Mouse (Mus musculus) c-Kit-positive CD71-positive TER-119-negative erythroid progenitor cells, embryonic 14.5 days (primary cell): ENCODE measurements around the gene Gpx3.
"Not testable (repeated sequence)": the region's sequence is repeated elsewhere in the genome, so short reads cannot be mapped to it uniquely, and the experiment has no call there.

ENCODE experiments used
- DNase-seq: peaks from one replicate; pipeline ENCODE4 v3.0.0-alpha.2; 2013; ENCODE audit warnings: low read depth

Gene Gpx3

DNA sequence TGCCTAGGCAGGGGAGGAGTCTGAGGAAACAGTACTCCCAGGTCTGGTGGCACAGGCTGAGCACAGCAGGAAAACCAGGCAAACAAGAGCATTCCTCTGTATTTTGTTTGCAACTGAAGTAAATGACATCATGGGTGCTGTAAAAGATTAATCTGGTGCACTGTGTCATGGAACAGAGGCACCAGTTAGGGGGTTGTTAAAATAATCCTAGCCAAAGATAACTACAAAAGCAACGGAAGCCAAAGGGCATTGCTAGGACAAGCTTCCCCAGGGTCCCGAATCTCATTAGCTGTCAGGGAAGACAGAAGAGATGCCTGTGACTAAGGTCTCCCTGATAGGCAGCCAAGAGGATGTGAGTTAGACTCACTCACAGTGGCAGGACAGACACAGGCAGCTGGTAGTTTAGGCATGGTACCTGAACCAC lies 21.2 kb upstream of the Gpx3 start:
- no peak for DNase-seq

DNA sequence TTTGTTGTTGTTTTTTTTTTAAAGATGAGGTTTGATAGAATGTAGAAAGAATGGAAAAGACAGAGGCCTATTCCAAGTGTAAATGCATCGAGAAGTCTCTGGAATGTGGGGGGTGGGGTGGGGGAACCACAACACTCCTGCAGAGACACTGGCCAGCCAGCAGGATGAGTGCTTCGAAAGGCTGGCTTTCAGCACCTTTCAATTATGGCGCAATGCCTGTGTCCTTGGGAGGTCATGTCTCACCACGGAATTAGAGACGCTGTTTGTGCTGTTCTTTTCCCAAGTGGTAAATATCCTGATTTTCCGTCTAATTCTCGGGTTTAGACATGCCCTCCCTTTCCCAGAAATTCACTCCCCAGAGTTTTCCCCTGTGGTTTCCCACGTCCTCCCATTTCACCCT lies 19.6 kb upstream of the Gpx3 start:
- DNase-seq: no peak

DNA sequence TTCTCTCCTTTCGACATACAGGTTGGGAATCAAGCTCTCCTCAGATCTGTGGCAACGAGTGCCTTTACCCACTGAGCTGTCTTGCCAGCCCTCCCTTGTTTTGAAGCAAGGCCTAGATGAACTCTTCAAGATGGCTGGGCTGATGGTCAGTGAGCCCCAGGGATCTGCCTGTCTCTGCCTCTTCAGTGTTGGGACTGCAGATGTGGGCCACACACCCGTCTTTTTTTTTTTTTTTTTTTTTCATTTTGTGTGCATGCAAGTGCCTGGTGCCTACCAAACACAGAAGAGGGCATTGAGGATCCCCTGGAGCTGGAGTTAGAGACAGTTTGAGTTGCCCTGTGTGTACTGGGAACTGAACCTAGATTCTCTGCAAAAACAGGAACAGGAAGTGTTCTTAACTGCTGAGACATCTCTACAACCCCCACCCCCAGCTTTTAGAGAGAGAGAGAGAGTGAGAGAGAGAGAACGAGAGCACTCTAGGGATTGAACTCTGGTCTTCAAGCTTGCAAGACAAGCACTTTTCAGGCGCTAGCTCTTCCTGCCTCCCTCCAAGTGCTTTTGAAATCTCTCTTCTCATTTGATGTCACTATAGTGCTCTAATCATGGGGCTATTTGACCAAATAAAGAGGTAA lies 17.9 kb upstream of the Gpx3 start:
- no peak for DNase-seq

DNA sequence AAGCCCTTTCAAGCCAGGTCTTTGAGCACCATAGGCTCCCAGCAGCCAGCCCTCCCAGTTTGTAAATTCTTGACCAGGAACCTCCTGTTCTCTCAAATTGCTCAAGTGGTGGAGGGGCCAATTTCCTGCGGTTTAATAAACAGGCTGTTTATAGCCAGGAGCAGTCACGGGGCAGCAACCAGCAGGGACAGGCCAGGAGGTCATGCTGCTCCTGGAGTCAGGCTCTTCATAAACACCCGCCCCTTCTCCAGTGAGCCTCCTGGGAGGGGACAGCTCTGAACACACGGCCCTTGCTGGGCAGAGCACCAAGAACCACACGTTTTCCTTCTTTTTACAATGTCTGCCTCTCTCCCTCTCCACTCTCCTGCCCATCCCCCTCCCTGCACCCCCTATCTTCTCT lies 17.3 kb upstream of the Gpx3 start:
- no peak for DNase-seq

DNA sequence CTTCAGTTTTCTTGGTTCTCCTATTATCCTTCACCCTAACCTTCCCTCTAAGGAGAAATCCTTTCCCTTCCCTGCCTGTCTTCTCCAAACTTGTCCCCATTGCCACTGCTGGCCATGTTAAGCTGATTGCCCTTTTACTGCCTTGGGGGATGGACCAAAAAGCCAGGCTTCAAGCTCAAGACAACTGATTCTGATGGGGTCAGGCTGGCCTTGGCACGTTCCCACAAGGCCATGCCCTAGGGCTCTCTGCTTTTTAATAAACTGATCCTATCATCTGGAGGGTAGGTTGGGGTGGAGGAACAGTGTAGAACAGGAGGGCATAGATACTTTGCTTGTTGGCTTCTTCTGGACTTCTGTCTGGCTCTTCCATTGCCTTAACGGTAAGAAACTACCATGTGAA lies 16.8 kb upstream of the Gpx3 start:
- no peak for DNase-seq

DNA sequence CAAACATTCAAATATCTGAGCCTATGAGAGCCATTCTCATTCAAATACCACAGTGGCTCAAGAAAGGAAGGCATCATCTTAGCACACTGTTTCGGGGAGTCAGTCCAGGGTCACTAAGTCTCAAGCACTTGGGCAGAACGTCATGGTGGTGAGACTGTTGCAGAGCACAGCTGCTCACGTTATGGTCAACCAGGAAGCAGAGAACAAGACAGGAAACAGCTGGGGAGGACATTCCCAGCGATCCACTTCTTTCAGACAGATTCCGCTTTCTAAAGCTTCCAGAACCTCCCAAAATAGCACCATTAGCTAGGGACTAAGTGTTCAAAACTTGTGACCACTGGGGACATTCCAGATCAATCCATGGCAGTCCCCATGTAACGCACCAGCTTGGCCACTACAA lies 14.3 kb upstream of the Gpx3 start:
- DNase-seq: no peak

DNA sequence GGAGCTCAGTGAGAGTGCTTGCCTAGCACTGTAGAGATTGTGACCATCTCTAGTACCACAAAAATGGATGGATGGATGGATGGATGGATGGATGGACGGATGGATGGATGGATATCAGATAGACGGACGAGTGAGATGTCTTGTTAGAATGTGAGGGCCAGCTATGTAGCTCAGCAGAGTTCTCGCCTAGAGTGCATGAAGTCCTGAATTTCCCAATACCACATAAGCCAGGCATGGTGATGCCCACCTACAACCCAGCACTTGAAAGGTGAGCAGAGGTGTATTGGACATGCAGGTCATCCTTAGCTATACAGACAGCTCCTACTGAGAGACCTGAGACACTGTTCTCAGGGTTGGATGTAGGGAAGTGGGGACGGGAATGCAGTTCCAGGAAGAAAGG lies 10.9 kb upstream of the Gpx3 start:
- no peak for DNase-seq

DNA sequence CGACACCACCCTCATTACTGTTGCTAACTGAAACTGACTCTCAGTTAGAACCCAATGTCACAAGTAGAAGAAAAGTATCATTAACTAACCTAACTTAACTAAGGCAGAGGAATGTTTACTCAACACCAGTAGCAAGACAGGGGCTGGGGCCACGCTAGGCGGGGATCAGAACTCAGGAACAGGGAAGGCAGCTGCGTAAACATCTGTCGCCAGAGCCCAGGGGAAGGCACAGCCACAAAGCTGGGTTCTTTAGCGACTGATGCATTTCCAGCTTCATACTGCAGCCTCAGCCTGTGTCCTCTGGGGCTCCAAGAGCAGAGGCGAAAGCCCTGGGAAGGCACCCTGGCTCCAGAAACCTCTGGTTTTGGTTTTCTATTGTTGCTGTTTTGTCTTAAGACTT lies 10.2 kb upstream of the Gpx3 start:
- DNase-seq: no peak

DNA sequence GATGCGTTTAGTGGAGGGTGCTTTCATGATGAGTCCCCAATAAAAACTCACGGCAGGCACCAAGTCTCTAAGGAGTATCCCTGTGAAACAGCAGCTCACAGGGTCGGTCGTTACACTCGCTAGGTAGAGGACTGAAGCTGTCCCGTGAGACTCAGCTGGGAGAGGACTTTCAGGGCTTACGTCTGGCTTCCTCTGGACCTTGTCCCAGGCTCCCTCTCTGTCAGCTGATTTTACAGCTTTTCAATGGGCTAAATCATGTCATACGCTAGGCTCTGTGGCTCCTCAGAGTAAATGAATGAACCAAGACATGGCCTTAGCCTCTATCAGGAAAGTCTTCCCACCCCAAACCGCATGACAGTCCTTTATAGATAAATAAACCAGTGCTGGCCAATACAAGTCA lies 7.7 kb upstream of the Gpx3 start:
- DNase-seq: no peak

DNA sequence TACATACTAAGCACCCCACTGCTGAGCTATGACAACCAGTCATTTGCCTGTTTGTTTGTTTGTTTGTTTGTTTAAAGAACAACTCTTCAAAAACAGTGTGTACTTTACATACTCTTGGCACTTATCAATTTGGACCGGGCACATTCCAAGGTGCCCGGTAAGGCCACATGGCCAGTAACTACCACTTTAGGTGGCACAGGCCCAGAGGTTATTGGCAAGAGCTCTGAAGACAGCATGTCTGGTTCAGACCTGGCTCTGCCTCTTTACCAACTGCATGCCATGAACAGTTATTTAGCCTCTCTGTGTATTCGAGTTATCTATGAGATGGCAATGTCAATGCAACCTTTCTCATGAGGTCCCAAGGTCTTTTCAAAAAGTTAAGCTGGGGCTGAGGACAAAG lies 5.6 kb upstream of the Gpx3 start:
- not testable (repeated sequence) for DNase-seq

DNA sequence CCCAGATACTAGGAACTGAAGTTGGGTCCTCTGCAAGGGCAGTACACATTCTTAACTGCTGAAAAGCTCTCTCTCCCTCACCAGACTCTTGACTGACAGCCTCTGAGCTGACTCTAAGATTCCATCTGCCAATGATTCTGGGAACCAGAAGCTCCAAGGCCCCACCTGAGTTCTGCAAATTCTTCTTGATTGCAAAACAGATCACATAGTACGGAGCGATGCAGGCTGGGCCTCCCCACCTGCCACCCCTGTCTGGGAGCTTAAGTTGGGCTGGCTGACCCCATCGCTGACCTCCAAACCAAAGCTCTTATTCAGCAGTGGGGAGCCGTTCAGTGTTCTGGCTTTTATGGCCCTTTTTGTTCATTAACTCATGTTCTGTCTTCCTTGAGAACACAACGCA lies 4.8 kb upstream of the Gpx3 start:
- DNase-seq: no peak

DNA sequence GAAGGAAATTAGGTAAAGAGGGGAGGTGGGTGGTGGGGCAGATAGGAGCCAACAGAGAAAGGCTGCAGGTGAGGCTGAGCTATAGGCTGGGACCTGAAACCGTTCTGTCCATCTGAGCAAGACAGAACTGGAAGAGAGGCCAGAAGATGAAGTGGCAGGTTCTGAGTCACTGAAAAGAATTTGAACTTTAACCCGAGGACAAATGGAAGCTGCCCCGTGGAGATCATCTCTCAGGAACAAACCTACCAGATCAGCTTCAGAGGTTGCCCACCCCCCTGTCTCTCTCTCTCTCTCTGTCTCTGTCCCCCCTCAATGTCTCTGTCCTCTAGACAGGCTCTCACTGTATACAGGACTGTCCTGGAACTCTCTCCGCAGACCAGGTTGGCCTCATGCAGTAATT lies 2.6 kb upstream of the Gpx3 start:
- DNase-seq: no peak

DNA sequence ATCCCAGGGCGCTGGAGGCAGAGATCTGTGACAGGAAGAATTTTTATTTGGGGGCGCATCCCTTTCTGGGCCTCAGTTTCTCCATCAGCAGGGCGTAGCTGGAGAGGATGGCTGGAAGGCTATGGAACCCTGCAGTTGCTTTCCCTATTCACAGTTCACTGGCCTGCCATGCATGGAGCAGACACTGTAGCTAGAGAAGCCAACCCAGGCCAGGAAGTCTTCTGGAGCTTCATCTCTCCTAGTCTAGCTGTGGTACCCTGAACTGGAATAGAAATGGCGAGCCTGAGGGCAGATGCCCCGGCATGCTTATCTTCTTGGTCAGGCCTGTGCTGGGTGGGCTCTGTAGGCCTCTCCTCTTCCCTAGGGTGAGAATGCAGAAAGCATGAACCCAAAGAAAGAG lies 1.1 kb downstream of the Gpx3 start:
- no peak for DNase-seq

DNA sequence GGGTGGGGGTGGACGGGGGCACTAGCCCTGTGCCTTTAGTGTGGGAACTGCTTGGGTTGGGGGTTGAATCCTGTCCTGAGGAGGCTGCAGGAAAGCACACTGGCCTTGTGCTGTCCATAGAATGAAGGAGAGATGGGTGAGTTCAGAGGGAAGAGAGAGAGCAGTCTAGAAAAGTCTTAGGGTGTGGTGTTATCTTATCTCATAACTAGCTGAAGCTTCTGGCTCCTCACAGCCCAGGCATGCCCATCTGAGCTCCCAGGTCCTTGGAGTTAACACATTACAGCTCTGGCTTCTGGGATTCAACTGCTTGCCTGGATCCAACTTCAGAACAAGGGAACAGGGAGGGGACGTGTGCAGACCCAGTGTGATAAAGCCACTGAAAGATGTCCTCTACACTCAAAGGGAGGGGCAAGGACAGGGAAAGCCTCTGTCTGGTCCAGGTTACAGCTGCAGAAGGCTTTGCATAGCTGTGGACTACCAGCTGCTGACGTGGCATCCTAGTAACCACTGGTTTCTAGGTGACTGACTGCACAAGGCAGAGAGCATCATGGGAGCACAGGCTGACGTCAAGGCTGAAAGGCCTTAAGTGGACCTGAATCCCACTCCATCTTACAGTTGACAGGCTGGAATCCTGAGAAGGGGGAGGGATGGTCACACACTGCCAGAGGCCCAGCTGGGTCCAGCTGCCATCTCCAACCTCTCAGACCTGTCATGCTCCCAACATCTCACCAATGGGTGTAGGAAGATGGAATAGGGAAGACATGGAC lies 1.9 kb downstream of the Gpx3 start:
- no peak for DNase-seq

DNA sequence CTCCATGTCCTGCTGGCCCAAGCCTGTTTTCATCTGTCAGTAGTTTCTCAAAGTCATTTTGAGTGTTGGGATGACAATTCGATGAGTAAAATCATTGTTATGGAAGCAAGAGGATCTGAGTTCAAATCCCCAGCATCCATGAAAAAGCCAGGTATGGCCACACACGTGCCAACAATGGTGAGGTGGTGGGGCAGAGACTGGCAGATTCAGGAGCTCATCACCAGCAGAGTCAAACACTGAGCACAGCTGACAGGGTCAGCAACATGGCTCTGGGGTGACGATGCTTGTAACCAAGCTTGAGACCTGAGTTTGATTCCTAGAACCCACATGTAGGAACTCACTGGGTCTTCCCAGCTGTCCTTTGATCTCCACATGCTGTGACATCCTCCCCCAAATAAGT lies 2.8 kb downstream of the Gpx3 start:
- no peak for DNase-seq

DNA sequence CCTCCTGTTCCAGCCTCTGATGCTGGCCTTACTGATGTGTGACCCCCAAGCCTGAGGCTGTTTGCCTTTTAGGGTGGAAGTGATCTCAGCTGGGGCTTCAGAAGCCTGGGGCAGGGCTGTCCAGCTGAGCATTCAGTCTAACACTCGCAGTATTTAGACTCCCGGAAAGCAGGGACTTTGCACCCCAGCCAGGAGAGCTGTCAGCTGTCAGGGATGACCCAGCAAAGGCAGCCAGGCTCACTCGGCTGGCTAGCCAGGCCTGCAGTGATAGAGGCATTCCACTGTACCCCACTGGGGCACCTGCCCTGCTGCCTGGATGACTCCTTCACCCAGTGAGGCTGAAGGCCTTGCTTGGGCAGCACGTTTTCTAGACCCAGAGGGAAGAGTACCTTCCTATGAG lies 3.7 kb downstream of the Gpx3 start:
- no peak for DNase-seq

DNA sequence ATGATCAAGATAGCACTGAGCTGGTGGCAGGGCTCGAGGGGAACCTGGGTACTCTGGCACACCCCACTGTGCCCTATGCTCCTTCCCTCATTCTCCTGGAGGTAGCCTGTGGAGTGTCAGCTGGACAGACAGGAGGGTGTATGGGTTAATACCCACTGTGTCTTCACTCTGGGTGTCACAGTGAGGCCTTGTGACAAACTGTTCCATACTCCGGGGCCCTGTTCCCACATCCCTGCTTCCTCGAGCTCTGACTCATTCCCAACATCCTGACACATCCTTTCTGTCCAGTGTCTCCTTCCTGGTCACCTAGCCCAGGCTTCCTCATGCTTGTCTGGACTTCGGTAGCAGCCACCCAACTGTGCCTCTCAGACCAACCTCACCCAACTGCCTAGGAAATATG lies 4.2 kb downstream of the Gpx3 start:
- DNase-seq: no peak

DNA sequence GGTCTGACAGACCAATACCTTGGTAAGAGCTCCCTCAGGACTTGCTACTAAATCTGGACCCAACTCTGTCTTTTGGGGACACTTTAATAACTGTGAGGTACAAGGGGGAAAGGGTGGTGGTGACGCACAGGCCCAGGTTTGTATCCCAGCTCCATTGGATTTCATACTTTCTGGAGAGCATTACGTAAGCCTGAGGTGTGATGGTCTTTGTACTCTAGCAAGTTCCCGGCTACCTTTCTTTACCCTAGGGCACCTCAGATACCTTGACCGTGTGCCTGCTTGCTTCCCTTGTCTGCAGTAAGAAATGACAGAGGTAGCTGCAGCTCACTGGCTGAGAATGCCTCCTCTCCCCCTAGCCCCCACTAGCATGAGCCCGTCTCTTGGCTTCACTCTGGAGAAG lies 5.0 kb downstream of the Gpx3 start:
- DNase-seq: no peak

DNA sequence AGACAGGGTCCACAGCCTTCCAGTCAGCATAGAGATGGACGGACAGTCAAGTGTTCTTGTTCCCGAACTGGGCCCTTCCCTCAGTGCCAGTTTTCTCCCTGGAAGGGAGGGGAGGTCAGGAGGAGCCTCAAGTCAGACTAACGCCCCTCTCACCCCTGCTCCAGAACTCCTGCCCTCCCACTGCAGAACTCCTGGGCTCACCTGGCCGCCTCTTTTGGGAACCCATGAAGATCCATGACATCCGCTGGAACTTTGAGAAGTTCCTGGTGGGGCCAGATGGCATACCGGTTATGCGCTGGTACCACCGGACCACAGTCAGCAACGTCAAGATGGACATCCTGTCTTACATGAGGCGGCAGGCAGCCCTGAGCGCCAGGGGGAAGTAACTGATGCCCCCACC lies 7.0 kb downstream of the Gpx3 start:
- no peak for DNase-seq

DNA sequence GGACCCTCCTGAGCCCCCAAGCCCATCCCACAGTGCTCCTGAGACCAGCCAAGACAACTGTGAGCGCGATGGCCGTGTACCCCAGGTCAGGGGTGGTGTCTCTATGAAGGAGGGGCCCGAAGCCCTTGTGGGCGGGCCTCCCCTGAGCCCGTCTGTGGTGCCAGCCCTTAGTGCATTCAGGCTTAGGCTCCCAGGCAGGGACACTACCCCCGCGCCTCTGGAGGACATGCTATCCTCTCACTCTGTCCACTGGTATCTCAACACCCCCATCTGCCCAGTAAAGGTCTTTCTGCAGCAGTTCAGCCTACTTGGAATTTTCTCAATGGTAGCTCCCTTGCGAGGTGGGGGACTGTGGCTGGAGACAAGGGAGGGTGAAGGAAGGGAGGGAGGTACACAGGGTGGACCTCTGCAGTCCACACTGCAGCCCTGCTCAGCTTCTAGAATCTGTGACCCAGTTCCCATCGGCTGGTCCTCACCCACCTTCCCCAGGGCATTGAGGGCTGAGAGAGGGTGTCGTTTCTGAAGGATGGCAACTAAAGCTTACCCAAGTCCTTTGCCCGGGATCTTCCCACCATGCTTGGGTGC lies 7.9 kb downstream of the Gpx3 start:
- DNase-seq: no peak

DNA sequence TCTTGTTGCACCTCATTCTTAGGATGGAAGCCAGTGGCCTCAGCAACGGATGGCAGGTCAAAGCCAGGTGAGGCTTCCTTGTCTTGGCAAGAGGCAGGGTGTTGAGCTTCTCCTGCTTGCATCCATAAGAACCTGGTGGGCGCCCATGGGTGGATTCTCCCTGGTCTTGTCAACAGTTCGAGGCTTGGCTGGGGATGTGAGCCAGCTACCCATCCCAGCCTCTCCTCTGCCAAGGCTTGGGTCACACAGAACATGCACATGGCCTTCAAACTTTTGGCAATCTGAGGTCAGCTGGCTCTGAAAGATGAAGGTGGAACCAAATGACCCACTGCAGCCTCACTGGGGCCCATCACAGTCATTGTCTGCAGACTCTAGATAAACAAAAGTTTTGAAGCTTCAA lies 8.9 kb downstream of the Gpx3 start:
- no peak for DNase-seq

DNA sequence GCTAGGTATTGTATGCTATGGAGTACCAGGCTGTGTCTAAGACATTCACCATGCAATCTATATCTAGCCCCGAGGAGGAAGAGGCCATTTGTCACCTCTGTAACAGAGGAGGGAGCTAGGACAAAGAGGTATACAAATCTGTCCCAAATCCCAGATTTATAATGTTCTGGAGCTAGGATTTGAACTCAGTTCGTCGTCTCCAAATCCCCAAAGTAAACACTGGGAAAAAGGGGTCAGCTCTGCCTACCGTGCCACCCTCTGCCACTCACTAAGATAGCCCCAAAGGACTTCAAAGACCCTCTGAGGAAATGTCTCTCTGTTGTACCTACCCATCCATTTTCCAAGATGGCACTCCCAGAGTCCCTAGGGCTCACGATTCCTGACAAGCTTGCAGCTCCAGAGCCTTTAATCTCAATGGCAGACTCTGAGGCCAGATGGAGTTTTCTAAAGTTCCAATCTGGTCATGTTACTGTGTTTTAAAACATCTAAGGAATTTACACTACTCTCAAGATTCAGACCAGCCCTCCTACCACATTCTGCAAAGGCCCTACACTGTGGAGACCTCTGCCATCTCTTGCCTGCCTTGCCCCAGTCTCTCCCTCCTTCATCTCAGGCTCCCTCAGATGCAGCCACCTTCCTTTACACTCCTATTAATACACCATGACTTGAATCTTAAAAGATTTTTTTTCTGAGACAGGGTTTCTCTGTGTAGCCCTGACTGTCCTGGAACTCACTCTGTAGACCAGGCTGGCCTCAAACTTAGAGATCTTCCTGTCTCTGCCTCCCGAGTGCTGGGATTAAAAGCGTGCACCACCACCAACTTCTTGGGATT lies 9.6 kb downstream of the Gpx3 start:
- no peak for DNase-seq
